Mouse (Mus musculus): ENCODE measurements around the gene Ttll6. TPM values are rescaled to one million over a fixed set of nuclear protein-coding genes. Genes with fewer than 3 reads are reported as not detected.

Gene Ttll6
- total RNA-seq, 1 experiment, result 5.4 TPM

DNA sequence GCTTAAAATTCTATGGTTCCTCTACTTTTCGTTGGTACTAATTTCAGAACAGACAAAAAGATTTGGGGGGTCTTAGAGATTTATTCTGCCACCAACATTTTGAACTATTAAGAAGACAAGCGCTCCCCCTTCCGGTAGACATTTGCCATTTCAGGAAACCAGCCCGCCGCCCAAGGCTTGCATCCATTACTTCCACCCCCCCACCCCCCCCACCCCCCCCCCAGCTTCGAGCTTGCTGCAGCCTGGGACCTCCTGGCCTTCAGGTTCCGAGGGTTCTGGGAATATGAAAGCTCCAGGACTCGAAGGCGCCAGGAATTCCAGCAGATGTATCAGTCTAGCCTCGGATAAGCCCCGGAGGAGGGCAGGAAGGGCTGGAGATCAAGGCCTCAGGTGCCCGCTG, 65.1 kb downstream of the Ttll6 start:
- in situ Hi-C loops (cut with MboI; ENCODE audit: low sequenced_read_pairs in 2 of 2, unreplicated experiment in 2 of 2), result loop anchor here in 1 of 2 experiments (10.0 kb wide), 1 partner anchor 136 kb away; no protein-coding TSS in a partner anchor
- Histone ChIP-seq H3K9ac (ENCODE audit: insufficient read depth, low read depth, low read length, poor library complexity, severe bottlenecking) (no peak overlapping the region), H3K4me1 (ENCODE audit: control insufficient read depth in 2 of 2, insufficient read depth in 2 of 2, low read length in 2 of 2, poor library complexity in 1 of 2) (peaks cover 5 to 13% of the 10 kb centered on the region in 2 experiments), H3K36me3 (ENCODE audit: control insufficient read depth, insufficient read depth, low read length, poor library complexity, severe bottlenecking) (no peaks in the 10 kb centered on the region), H3K27ac (ENCODE audit: insufficient read depth, low read depth, low read length, poor library complexity, severe bottlenecking) (no peak overlapping the region), H3K9me3 (ENCODE audit: control insufficient read depth, insufficient read depth, low read depth, low read length) (no peaks in the 10 kb centered on the region), H3K4me3 (ENCODE audit: insufficient read depth in 1 of 2, low read depth in 1 of 2, low read length in 2 of 2, poor library complexity in 1 of 2, severe bottlenecking in 1 of 2) (no peak overlapping the region)
- TF ChIP-seq ZC3H11A (IDR thresholded peaks at IDR 0.05; ENCODE audit: borderline replicate concordance, low read depth, low read length) (0 out of 2 replicates have a peak, but pooled peaks have one; percentile 1), CHD2 (IDR thresholded peaks at IDR 0.05; ENCODE audit: low read depth, low read length) (no peak), HCFC1 (IDR thresholded peaks at IDR 0.05; ENCODE audit: borderline replicate concordance, insufficient read depth, low read length) (no peak), ZNF384 (IDR thresholded peaks at IDR 0.05; ENCODE audit: low read depth, low read length) (no peak)
- no peak for DNase-seq (ENCODE audit: low read depth, low spot score)

DNA sequence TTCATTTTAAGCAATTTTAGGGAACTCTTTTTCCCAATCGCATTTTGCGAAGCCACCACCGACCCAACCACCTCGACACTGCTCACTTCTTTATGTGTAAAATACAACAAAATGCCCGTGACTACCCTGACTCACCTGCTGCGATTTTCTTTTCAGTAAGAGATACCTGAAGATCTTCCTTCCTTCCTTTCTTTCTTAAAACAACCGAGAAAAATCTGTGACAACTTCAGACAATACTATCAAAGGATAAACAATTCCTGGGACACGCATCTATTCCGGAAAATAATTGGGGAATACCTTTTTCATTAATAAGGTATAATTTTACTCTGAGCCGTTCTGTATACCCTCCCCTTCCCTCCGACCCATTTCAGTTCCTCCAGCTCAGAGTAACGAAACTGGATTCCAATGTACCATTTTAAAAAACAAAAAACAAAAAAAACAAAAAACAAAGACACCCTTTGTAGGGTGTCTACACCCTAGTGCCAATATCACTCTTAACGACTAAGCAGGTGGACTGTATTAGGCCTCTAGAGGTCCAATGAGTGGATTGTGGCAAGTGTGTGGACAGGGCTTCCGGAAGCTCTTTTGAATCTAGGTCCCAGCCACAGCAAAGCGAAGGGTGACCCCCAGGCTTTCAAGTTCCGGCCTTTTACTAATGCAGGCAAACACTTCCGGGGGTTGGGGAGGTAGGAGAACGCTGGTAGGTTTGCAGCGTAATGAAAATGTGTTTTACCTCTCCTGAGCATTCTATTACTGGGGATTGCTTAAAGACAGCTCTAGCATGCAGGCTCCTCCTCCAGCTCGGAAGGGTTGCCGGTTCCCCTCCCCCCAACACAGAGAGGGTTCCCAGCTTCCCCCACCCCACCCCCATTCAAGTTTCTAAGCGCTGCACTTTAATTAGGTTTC, 65.8 kb downstream of the Ttll6 start:
- no peaks in the 10 kb centered on the region for H3K9me3 ChIP-seq (ENCODE audit: control insufficient read depth, insufficient read depth, low read depth, low read length)
- peaks cover 9 to 12% of the 10 kb centered on the region in 2 experiments for H3K4me1 ChIP-seq (ENCODE audit: control insufficient read depth in 2 of 2, insufficient read depth in 2 of 2, low read length in 2 of 2, poor library complexity in 1 of 2)
- no peak for DNase-seq (ENCODE audit: low read depth, low spot score)
- H3K9ac ChIP-seq (ENCODE audit: insufficient read depth, low read depth, low read length, poor library complexity, severe bottlenecking), result no peak overlapping the region
- in situ Hi-C loops (cut with MboI; ENCODE audit: low sequenced_read_pairs in 2 of 2, unreplicated experiment in 2 of 2), result loop anchor here in 1 of 2 experiments (10.0 kb wide), 1 partner anchor 135 kb away; no protein-coding TSS in a partner anchor
- peak overlapping the region; percentile 33 to 45 for H3K4me3 ChIP-seq (ENCODE audit: insufficient read depth in 1 of 2, low read depth in 1 of 2, low read length in 2 of 2, poor library complexity in 1 of 2, severe bottlenecking in 1 of 2)
- TF ChIP-seq CHD2 (IDR thresholded peaks at IDR 0.05; ENCODE audit: low read depth, low read length) (no peak), ZC3H11A (IDR thresholded peaks at IDR 0.05; ENCODE audit: borderline replicate concordance, low read depth, low read length) (no peak), MAFK (IDR thresholded peaks at IDR 0.05; ENCODE audit: insufficient read depth, low read depth, low read length) (no peak), ZNF384 (IDR thresholded peaks at IDR 0.05; ENCODE audit: low read depth, low read length) (no peak), HCFC1 (IDR thresholded peaks at IDR 0.05; ENCODE audit: borderline replicate concordance, insufficient read depth, low read length) (no peak)
- no peak overlapping the region for H3K27ac ChIP-seq (ENCODE audit: insufficient read depth, low read depth, low read length, poor library complexity, severe bottlenecking)
- no peaks in the 10 kb centered on the region for H3K36me3 ChIP-seq (ENCODE audit: control insufficient read depth, insufficient read depth, low read length, poor library complexity, severe bottlenecking)

DNA sequence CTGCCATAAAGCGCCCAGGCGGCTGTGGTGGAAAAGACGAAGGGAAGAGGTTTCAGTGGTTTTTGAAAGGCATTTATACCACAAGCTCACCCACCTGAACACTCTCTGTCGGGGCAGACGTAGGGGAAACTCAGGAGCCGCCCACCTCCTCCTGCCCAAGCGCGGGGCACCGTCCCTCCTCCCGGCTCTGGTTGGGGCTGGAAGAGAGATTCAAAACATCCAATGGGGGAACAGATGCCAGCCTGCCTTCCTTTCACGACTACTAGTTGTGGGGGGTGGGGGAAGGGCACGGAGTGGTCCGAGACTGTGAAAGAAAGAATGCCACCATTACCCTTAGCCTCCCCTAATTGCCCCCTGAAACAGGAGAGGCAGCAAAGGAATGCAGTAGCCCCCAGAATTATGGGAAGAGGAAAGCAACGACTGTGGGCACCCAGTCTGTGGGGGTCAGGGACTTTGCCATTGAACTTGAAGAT, 66.6 kb downstream of the Ttll6 start:
- 0 out of 2 replicates have a peak overlapping the region, but pooled peaks have one; percentile 22 for H3K9ac ChIP-seq (ENCODE audit: insufficient read depth, low read depth, low read length, poor library complexity, severe bottlenecking)
- H3K36me3 ChIP-seq (ENCODE audit: control insufficient read depth, insufficient read depth, low read length, poor library complexity, severe bottlenecking), result no peaks in the 10 kb centered on the region
- peak overlapping the region; percentile 33 to 45 for H3K4me3 ChIP-seq (ENCODE audit: insufficient read depth in 1 of 2, low read depth in 1 of 2, low read length in 2 of 2, poor library complexity in 1 of 2, severe bottlenecking in 1 of 2)
- DNase-seq (ENCODE audit: low read depth, low spot score), result no peak
- H3K27ac ChIP-seq (ENCODE audit: insufficient read depth, low read depth, low read length, poor library complexity, severe bottlenecking), result no peak overlapping the region
- in situ Hi-C loops (cut with MboI; ENCODE audit: low sequenced_read_pairs in 2 of 2, unreplicated experiment in 2 of 2), result no loop called here
- no peaks in the 10 kb centered on the region for H3K9me3 ChIP-seq (ENCODE audit: control insufficient read depth, insufficient read depth, low read depth, low read length)
- TF ChIP-seq MAFK (IDR thresholded peaks at IDR 0.05; ENCODE audit: insufficient read depth, low read depth, low read length) (no peak), CHD2 (IDR thresholded peaks at IDR 0.05; ENCODE audit: low read depth, low read length) (no peak), HCFC1 (IDR thresholded peaks at IDR 0.05; ENCODE audit: borderline replicate concordance, insufficient read depth, low read length) (no peak), ZC3H11A (IDR thresholded peaks at IDR 0.05; ENCODE audit: borderline replicate concordance, low read depth, low read length) (no peak), ZNF384 (IDR thresholded peaks at IDR 0.05; ENCODE audit: low read depth, low read length) (no peak)
- peaks cover 9 to 10% of the 10 kb centered on the region in 2 experiments; a peak in 3 of 4 replicates for H3K4me1 ChIP-seq (ENCODE audit: control insufficient read depth in 2 of 2, insufficient read depth in 2 of 2, low read length in 2 of 2, poor library complexity in 1 of 2)

DNA sequence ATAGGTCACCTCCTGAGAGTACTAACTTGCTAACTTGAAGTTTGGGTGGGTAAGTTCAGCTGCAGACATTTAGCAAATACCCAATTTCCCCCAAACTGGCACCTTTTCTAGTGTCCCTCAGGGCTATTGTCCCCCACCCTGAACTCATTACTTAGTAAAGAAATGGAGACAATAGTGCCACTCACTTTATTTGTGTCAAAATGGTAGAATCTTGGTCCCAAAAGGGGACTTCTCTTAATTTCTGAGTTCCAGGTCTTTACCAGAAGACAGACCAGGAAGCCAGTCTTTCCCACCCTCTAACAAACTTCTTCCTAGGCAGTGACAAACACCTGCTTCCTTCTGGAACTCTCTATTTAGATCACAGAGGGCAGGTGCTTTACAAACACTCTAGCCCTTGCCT, 68.2 kb downstream of the Ttll6 start:
- Histone ChIP-seq H3K9ac (ENCODE audit: insufficient read depth, low read depth, low read length, poor library complexity, severe bottlenecking) (no peak overlapping the region), H3K9me3 (ENCODE audit: control insufficient read depth, insufficient read depth, low read depth, low read length) (no peaks in the 10 kb centered on the region), H3K4me1 (ENCODE audit: control insufficient read depth in 2 of 2, insufficient read depth in 2 of 2, low read length in 2 of 2, poor library complexity in 1 of 2) (peaks cover 9 to 10% of the 10 kb centered on the region in 2 experiments; a peak in 1 of 4 replicates), H3K27ac (ENCODE audit: insufficient read depth, low read depth, low read length, poor library complexity, severe bottlenecking) (no peak overlapping the region), H3K36me3 (ENCODE audit: control insufficient read depth, insufficient read depth, low read length, poor library complexity, severe bottlenecking) (no peaks in the 10 kb centered on the region), H3K4me3 (ENCODE audit: insufficient read depth in 1 of 2, low read depth in 1 of 2, low read length in 2 of 2, poor library complexity in 1 of 2, severe bottlenecking in 1 of 2) (no peak overlapping the region)
- TF ChIP-seq ZNF384 (IDR thresholded peaks at IDR 0.05; ENCODE audit: low read depth, low read length) (no peak), CHD2 (IDR thresholded peaks at IDR 0.05; ENCODE audit: low read depth, low read length) (no peak), HCFC1 (IDR thresholded peaks at IDR 0.05; ENCODE audit: borderline replicate concordance, insufficient read depth, low read length) (no peak), ZC3H11A (IDR thresholded peaks at IDR 0.05; ENCODE audit: borderline replicate concordance, low read depth, low read length) (no peak), MAFK (IDR thresholded peaks at IDR 0.05; ENCODE audit: insufficient read depth, low read depth, low read length) (no peak)
- DNase-seq (ENCODE audit: low read depth, low spot score), result no peak
- in situ Hi-C loops (cut with MboI; ENCODE audit: low sequenced_read_pairs in 2 of 2, unreplicated experiment in 2 of 2), result no loop called here

All from ES-E14 (cell line).